Mouse (Mus musculus): ENCODE data around the gene Gm20388. TPM values are rescaled to one million over a fixed set of nuclear protein-coding genes. Genes with fewer than 3 reads are reported as not detected.
A peak's percentile ranks its signal among the peaks of the same experiment; 100 is the strongest.

Gm20388 gene
- polyA plus RNA-seq, 1 experiment = 28.1 TPM

DNA sequence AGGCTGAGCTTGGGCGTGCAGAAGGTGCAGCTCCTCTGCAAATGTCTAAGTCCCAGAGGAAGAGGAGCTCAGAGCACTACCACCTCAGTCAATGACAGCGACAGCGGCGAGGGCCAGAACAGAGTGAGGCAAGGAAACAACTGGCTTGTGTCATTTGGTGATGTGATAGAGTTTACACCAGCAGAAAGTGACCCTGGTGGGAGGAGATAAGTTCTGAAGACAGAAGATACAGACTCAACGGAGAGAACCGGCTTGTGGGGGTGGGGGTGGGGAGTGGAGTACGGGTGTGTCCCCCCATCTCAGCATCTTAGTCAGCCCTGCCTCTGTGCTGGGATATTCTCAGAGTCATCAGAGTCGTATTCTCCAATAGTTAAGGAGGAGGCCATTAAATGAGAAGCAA, 4166.7 kb downstream of the Gm20388 start:
- H3K36me3 ChIP-seq (ENCODE audit: control insufficient read depth, insufficient read depth, low read length, poor library complexity, severe bottlenecking) = no peaks in the 10 kb centered on the region
- TF ChIP-seq CTCF (IDR thresholded peaks at IDR 0.05; ENCODE audit: low read depth, low read length) (no peak), EP300 (IDR thresholded peaks at IDR 0.05; ENCODE audit: insufficient read depth, low read depth, low read length) (no peak), POLR2A (IDR thresholded peaks at IDR 0.05; ENCODE audit: insufficient read depth, low read length) (no peak)
- no peaks in the 10 kb centered on the region for H3K9me3 ChIP-seq (replicated peaks; ENCODE audit: control insufficient read depth, insufficient read depth, low read length, poor library complexity, severe bottlenecking)

DNA sequence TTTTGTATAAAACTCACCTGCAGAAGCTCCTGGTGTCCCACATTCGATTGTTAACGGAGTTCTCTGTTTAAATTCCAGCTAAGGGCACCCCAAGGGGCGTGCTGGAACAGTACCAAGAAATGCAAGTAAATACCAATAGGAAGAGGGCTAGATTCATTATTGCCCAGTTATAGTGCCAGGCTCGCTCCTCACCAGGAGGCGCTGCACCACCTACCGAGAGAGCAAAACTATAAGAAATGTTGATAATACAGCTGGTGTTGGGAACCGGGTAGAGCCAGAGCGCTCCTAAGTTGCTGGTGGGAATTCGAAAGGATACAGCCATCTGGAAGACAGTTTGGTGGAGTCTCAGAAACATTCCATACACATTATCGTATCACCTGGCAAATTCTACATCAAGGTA, 4167.4 kb downstream of the Gm20388 start:
- no peaks in the 10 kb centered on the region for H3K9me3 ChIP-seq (replicated peaks; ENCODE audit: control insufficient read depth, insufficient read depth, low read length, poor library complexity, severe bottlenecking)
- H3K4me1 ChIP-seq (ENCODE audit: control insufficient read depth, insufficient read depth, low read length) = no peaks in the 10 kb centered on the region
- H3K9ac ChIP-seq (ENCODE audit: low read depth, poor library complexity, severe bottlenecking) = no peak overlapping the region
- TF ChIP-seq EP300 (IDR thresholded peaks at IDR 0.05; ENCODE audit: insufficient read depth, low read depth, low read length) (no peak), POLR2A (IDR thresholded peaks at IDR 0.05; ENCODE audit: insufficient read depth, low read length) (no peak), CTCF (IDR thresholded peaks at IDR 0.05; ENCODE audit: low read depth, low read length) (peak; percentile 26)
- H3K4me3 ChIP-seq (ENCODE audit: low read depth, low read length) = no peak overlapping the region
- no peak overlapping the region for H3K27ac ChIP-seq (ENCODE audit: insufficient read depth, low read length)
- H3K27me3 ChIP-seq (ENCODE audit: control insufficient read depth, insufficient read depth, low read length, poor library complexity, severe bottlenecking) = no peaks in the 10 kb centered on the region
- no peaks in the 10 kb centered on the region for H3K36me3 ChIP-seq (ENCODE audit: control insufficient read depth, insufficient read depth, low read length, poor library complexity, severe bottlenecking)

More for the DNA sequence above, 4166.7 kb downstream of the Gm20388 start:
- Histone ChIP-seq H3K27ac (ENCODE audit: insufficient read depth, low read length) (no peak overlapping the region), H3K4me3 (ENCODE audit: low read depth, low read length) (no peak overlapping the region), H3K27me3 (ENCODE audit: control insufficient read depth, insufficient read depth, low read length, poor library complexity, severe bottlenecking) (no peaks in the 10 kb centered on the region), H3K9ac (ENCODE audit: low read depth, poor library complexity, severe bottlenecking) (no peak overlapping the region), H3K4me1 (ENCODE audit: control insufficient read depth, insufficient read depth, low read length) (no peaks in the 10 kb centered on the region)

DNA sequence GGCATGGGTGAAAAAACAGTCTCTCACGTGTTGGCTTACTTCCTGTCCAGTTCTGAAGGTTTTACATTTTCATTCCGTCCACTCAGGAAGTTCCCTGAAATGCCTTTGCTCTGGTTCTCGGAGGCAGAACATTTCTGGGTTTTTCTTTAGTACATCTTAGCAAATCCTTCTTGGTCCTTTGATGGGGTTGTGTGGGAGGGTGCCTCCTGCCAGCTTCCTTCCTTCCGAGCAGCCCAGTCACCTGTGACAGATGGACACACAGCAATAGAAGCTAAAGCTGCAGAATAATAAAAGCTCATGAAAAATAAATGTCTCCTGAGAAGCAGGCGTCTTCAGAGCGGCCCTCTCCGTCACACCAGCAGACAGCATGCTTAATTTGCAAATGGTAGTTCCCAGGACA, 4168.3 kb downstream of the Gm20388 start:
- Histone ChIP-seq H3K9ac (ENCODE audit: low read depth, poor library complexity, severe bottlenecking) (no peak overlapping the region), H3K27ac (ENCODE audit: insufficient read depth, low read length) (no peak overlapping the region), H3K27me3 (ENCODE audit: control insufficient read depth, insufficient read depth, low read length, poor library complexity, severe bottlenecking) (no peaks in the 10 kb centered on the region), H3K4me1 (ENCODE audit: control insufficient read depth, insufficient read depth, low read length) (no peaks in the 10 kb centered on the region), H3K4me3 (ENCODE audit: low read depth, low read length) (no peak overlapping the region), H3K36me3 (ENCODE audit: control insufficient read depth, insufficient read depth, low read length, poor library complexity, severe bottlenecking) (no peaks in the 10 kb centered on the region), H3K9me3 (replicated peaks; ENCODE audit: control insufficient read depth, insufficient read depth, low read length, poor library complexity, severe bottlenecking) (no peaks in the 10 kb centered on the region)
- TF ChIP-seq EP300 (IDR thresholded peaks at IDR 0.05; ENCODE audit: insufficient read depth, low read depth, low read length) (no peak), CTCF (IDR thresholded peaks at IDR 0.05; ENCODE audit: low read depth, low read length) (no peak), POLR2A (IDR thresholded peaks at IDR 0.05; ENCODE audit: insufficient read depth, low read length) (no peak)

DNA sequence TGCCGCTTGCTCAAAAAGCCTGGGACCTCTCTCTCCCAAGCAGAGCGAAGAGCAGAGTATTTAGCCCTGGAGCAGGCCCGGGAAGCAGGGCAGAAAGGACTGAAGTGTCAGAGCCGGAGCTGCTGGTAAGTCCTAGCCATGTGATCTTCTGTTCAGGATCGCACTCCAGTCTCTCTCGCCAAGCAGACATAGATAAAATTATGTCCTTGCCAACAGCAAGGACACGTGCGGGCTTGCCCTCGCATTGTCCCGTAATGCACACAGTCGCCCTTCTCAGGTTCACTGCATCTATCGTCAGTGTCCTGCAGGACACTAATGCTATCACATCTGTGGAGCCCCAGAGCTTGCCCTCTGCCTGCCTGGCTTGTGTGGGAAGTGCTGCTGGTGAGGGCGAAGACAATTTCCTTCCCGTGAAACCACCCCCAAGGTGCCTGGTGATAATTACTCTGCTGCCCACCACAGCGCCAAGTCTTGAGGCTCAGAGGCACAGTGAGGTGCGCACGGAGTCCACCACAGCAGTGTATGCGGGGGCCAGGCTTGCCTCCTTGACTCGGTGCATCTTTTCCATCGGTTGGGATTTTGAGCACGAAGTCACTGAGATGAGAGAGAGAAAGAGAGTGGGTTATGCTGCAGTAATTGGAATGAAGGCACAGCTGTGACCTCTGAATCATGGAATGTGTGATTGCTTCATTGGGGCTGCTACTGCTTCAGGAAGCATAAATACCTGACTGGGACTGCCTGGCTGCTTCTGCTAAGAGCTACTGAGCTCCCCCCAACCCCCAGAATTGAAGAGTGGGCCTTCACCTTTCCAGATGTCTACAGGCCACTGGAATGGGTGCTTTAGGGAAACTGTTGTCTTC, 4170.1 kb downstream of the Gm20388 start:
- Histone ChIP-seq H3K4me1 (ENCODE audit: control insufficient read depth, insufficient read depth, low read length) (no peaks in the 10 kb centered on the region), H3K27me3 (ENCODE audit: control insufficient read depth, insufficient read depth, low read length, poor library complexity, severe bottlenecking) (no peaks in the 10 kb centered on the region), H3K4me3 (ENCODE audit: low read depth, low read length) (no peak overlapping the region), H3K27ac (ENCODE audit: insufficient read depth, low read length) (no peak overlapping the region), H3K9me3 (replicated peaks; ENCODE audit: control insufficient read depth, insufficient read depth, low read length, poor library complexity, severe bottlenecking) (no peaks in the 10 kb centered on the region), H3K36me3 (ENCODE audit: control insufficient read depth, insufficient read depth, low read length, poor library complexity, severe bottlenecking) (no peaks in the 10 kb centered on the region), H3K9ac (ENCODE audit: low read depth, poor library complexity, severe bottlenecking) (no peak overlapping the region)
- TF ChIP-seq EP300 (IDR thresholded peaks at IDR 0.05; ENCODE audit: insufficient read depth, low read depth, low read length) (no peak), CTCF (IDR thresholded peaks at IDR 0.05; ENCODE audit: low read depth, low read length) (no peak), POLR2A (IDR thresholded peaks at IDR 0.05; ENCODE audit: insufficient read depth, low read length) (no peak)

DNA sequence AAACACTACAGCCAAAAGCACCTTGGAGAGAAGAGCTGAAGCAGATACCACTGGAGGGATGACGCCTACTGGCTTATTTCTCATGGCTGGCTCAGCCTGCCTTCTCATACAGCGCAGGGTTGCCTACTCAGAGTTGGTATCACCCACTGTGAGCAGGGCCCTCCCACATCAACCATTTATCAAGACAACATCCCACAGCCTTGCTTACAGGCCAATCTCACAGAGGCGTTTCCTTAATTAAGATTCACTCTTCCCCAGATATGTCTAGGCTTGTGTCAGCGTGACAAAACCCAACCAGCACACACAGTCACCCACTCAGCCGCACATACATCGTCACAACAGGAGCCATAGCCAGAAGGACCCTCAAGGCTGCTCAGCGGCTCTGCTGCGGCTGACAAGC, 4172.0 kb downstream of the Gm20388 start:
- Histone ChIP-seq H3K9me3 (replicated peaks; ENCODE audit: control insufficient read depth, insufficient read depth, low read length, poor library complexity, severe bottlenecking) (no peaks in the 10 kb centered on the region), H3K4me3 (ENCODE audit: low read depth, low read length) (no peak overlapping the region), H3K9ac (ENCODE audit: low read depth, poor library complexity, severe bottlenecking) (no peak overlapping the region), H3K4me1 (ENCODE audit: control insufficient read depth, insufficient read depth, low read length) (peaks cover 8% of the 10 kb centered on the region), H3K27me3 (ENCODE audit: control insufficient read depth, insufficient read depth, low read length, poor library complexity, severe bottlenecking) (no peaks in the 10 kb centered on the region), H3K27ac (ENCODE audit: insufficient read depth, low read length) (no peak overlapping the region), H3K36me3 (ENCODE audit: control insufficient read depth, insufficient read depth, low read length, poor library complexity, severe bottlenecking) (no peaks in the 10 kb centered on the region)
- no peak for TF ChIP-seq CTCF (IDR thresholded peaks at IDR 0.05; ENCODE audit: low read depth, low read length)
- TF ChIP-seq POLR2A (IDR thresholded peaks at IDR 0.05; ENCODE audit: insufficient read depth, low read length) = no peak
- TF ChIP-seq EP300 (IDR thresholded peaks at IDR 0.05; ENCODE audit: insufficient read depth, low read depth, low read length) = no peak

- TF ChIP-seq POLR2A (IDR thresholded peaks at IDR 0.05; ENCODE audit: insufficient read depth, low read length) = no peak
- TF ChIP-seq EP300 (IDR thresholded peaks at IDR 0.05; ENCODE audit: insufficient read depth, low read depth, low read length) = no peak
- TF ChIP-seq CTCF (IDR thresholded peaks at IDR 0.05; ENCODE audit: low read depth, low read length) = peak; percentile 49
- H3K27ac ChIP-seq (ENCODE audit: insufficient read depth, low read length) = no peak overlapping the region
Observed at GRCm38 (mm10) chr8:124083611-124084010, 4173.0 kb downstream of the Gm20388 start.

More at GRCm38 (mm10) chr8:124083611-124084010, 4173.0 kb downstream of the Gm20388 start:
- Histone ChIP-seq H3K9me3 (replicated peaks; ENCODE audit: control insufficient read depth, insufficient read depth, low read length, poor library complexity, severe bottlenecking) (no peaks in the 10 kb centered on the region), H3K4me3 (ENCODE audit: low read depth, low read length) (no peak overlapping the region), H3K36me3 (ENCODE audit: control insufficient read depth, insufficient read depth, low read length, poor library complexity, severe bottlenecking) (no peaks in the 10 kb centered on the region), H3K27me3 (ENCODE audit: control insufficient read depth, insufficient read depth, low read length, poor library complexity, severe bottlenecking) (no peaks in the 10 kb centered on the region), H3K4me1 (ENCODE audit: control insufficient read depth, insufficient read depth, low read length) (peaks cover 10% of the 10 kb centered on the region), H3K9ac (ENCODE audit: low read depth, poor library complexity, severe bottlenecking) (no peak overlapping the region)

Data from ES-Bruce4 (cell line).